Mouse (Mus musculus) heart, postnatal 4 days (tissue): ENCODE results near the gene Mast1. TPM values are rescaled to one million over a fixed set of nuclear protein-coding genes. Genes with fewer than 3 reads are reported as not detected.
"Not testable (repeated sequence)": the region's sequence is repeated elsewhere in the genome, so short reads cannot be mapped to it uniquely, and the experiment has no call there.

Experiments used
- DNase-seq: peaks from one replicate; pipeline ENCODE4 v3.0.0; 2021
- total RNA-seq, 2 experiments: library from RNA; stranded (reverse); gene quantifications; 2 replicates each; pipeline ENCODE4 v1.2.3; 2021

Gene Mast1
- total RNA-seq, 2 experiments from 2014 or later, result 0.09 to 0.24 TPM

GRCm38 (mm10) chr8:84908421-84909161, 28.6 kb downstream of the Mast1 start, which contains the start of gene Dnase2a:
Gene Dnase2a (plus strand): TSS chr8:84908560.
- DNase-seq, result peak; percentile 97

GRCm38 (mm10) chr8:84907979-84908378, 29.2 kb downstream of the Mast1 start:
- not testable (repeated sequence) for DNase-seq

- no peak for DNase-seq
Observed at GRCm38 (mm10) chr8:84907493-84907892, 29.7 kb downstream of the Mast1 start.

GRCm38 (mm10) chr8:84907037-84907436, 30.1 kb downstream of the Mast1 start:
- DNase-seq, result no peak

GRCm38 (mm10) chr8:84904351-84904750, 32.8 kb downstream of the Mast1 start:
- DNase-seq, result no peak

GRCm38 (mm10) chr8:84902920-84903661, 34.1 kb downstream of the Mast1 start:
- peak; percentile 96 for DNase-seq

- no peak for DNase-seq
Observed at GRCm38 (mm10) chr8:84902367-84902919, 34.7 kb downstream of the Mast1 start.

GRCm38 (mm10) chr8:84901752-84902151, 35.4 kb downstream of the Mast1 start, which contains the start of gene Klf1:
Gene Klf1 (plus strand): TSS chr8:84901928.
- no peak for DNase-seq

- no peak for DNase-seq
Observed at GRCm38 (mm10) chr8:84901071-84901470, 36.1 kb downstream of the Mast1 start.

GRCm38 (mm10) chr8:84895963-84896362, 41.2 kb downstream of the Mast1 start:
- DNase-seq, result no peak

GRCm38 (mm10) chr8:84893709-84894134, 43.4 kb downstream of the Mast1 start, which contains the start of gene Gcdh:
Gene Gcdh (minus strand): TSS chr8:84893921.
- peak; percentile 91 for DNase-seq

GRCm38 (mm10) chr8:84892993-84893708, 44.0 kb downstream of the Mast1 start:
- DNase-seq, result no peak

- DNase-seq, result no peak
Observed at GRCm38 (mm10) chr8:84889141-84889540, 48.0 kb downstream of the Mast1 start.

- DNase-seq, result no peak
Observed at GRCm38 (mm10) chr8:84888280-84888679, 48.9 kb downstream of the Mast1 start.

GRCm38 (mm10) chr8:84884728-84885127, 52.4 kb downstream of the Mast1 start:
- DNase-seq, result no peak

- no peak for DNase-seq
Observed at GRCm38 (mm10) chr8:84878915-84879314, 58.2 kb downstream of the Mast1 start.

GRCm38 (mm10) chr8:84877297-84878035, 59.7 kb downstream of the Mast1 start:
- no peak for DNase-seq

- DNase-seq, result no peak
Observed at GRCm38 (mm10) chr8:84874339-84874738, 62.8 kb downstream of the Mast1 start.

GRCm38 (mm10) chr8:84873016-84873415, 64.1 kb downstream of the Mast1 start:
- DNase-seq, result no peak

GRCm38 (mm10) chr8:84872309-84872965, 64.7 kb downstream of the Mast1 start:
- DNase-seq, result peak; percentile 41
